Mouse (Mus musculus): ENCODE measurements around the gene Upk1b. TPM values are rescaled to one million over a fixed set of nuclear protein-coding genes. Genes with fewer than 3 reads are reported as not detected.

Gene Upk1b
- polyA plus RNA-seq, 1 experiment from 2014 or later: 0.56 TPM

GRCm38 (mm10) chr16:38760239-38760638 lies 39.9 kb downstream of the Upk1b start:
- Histone ChIP-seq H3K27ac (replicated peaks) (no peak overlapping the region), H3K4me3 (no peak overlapping the region), H3K4me2 (no peak overlapping the region), H3K9me3 (no peaks in the 10 kb centered on the region), H3K36me3 (peaks cover 33% of the 10 kb centered on the region), H3K4me1 (replicated peaks) (no peaks in the 10 kb centered on the region), H3K9ac (no peak overlapping the region), H3K27me3 (no peaks in the 10 kb centered on the region)
- WGBS: 95% methylated on average over 5 of the region's 5 CpGs
- ATAC-seq (ENCODE audit: low FRiP score, low read depth): no peak

GRCm38 (mm10) chr16:38758104-38758861 lies 41.8 kb downstream of the Upk1b start:
- Histone ChIP-seq H3K9me3 (no peaks in the 10 kb centered on the region), H3K27me3 (no peaks in the 10 kb centered on the region), H3K4me2 (no peak overlapping the region), H3K27ac (replicated peaks) (no peak overlapping the region), H3K4me1 (replicated peaks) (no peaks in the 10 kb centered on the region), H3K9ac (no peak overlapping the region), H3K36me3 (peaks cover 30% of the 10 kb centered on the region), H3K4me3 (no peak overlapping the region)
- WGBS: 91% methylated on average over 12 of the region's 12 CpGs
- ATAC-seq (ENCODE audit: low FRiP score, low read depth): no peak

- no peaks in the 10 kb centered on the region for H3K27me3 ChIP-seq
- H3K4me1 ChIP-seq (replicated peaks): 0 out of 2 replicates have a peak, but pooled peaks cover 4% of the 10 kb centered on the region
- ATAC-seq (ENCODE audit: low FRiP score, low read depth): no peak
- no peak overlapping the region for H3K4me3 ChIP-seq
- no peaks in the 10 kb centered on the region for H3K9me3 ChIP-seq
- no peak overlapping the region for H3K27ac ChIP-seq (replicated peaks)
- H3K9ac ChIP-seq: no peak overlapping the region
- peaks cover 34% of the 10 kb centered on the region for H3K36me3 ChIP-seq
- WGBS: 96% methylated on average over 19 of the region's 19 CpGs
- no peak overlapping the region for H3K4me2 ChIP-seq
Observed at GRCm38 (mm10) chr16:38757626-38758025, 42.5 kb downstream of the Upk1b start.

GRCm38 (mm10) chr16:38756572-38756971 lies 43.6 kb downstream of the Upk1b start:
- Histone ChIP-seq H3K4me3 (no peak overlapping the region), H3K27me3 (no peaks in the 10 kb centered on the region), H3K27ac (replicated peaks) (no peak overlapping the region), H3K4me1 (replicated peaks) (0 out of 2 replicates have a peak, but pooled peaks cover 4% of the 10 kb centered on the region), H3K9me3 (no peaks in the 10 kb centered on the region), H3K4me2 (no peak overlapping the region), H3K36me3 (peaks cover 34% of the 10 kb centered on the region), H3K9ac (no peak overlapping the region)
- 86% methylated on average over 4 of the region's 4 CpGs for WGBS
- no peak for ATAC-seq (ENCODE audit: low FRiP score, low read depth)

- H3K4me2 ChIP-seq: no peak overlapping the region
- H3K27me3 ChIP-seq: no peaks in the 10 kb centered on the region
- no peaks in the 10 kb centered on the region for H3K9me3 ChIP-seq
- H3K36me3 ChIP-seq: peaks cover 34% of the 10 kb centered on the region
- H3K9ac ChIP-seq: no peak overlapping the region
- H3K4me3 ChIP-seq: no peak overlapping the region
- H3K4me1 ChIP-seq (replicated peaks): 0 out of 2 replicates have a peak, but pooled peaks cover 4% of the 10 kb centered on the region
- H3K27ac ChIP-seq (replicated peaks): 0 out of 2 replicates have a peak overlapping the region, but pooled peaks have one; percentile 25
- 57% methylated on average over 5 of the region's 5 CpGs for WGBS
- ATAC-seq (ENCODE audit: low FRiP score, low read depth): no peak
Observed at GRCm38 (mm10) chr16:38756177-38756503, 44.0 kb downstream of the Upk1b start.

- no peaks in the 10 kb centered on the region for H3K27me3 ChIP-seq
- no peak overlapping the region for H3K4me2 ChIP-seq
- H3K27ac ChIP-seq (replicated peaks): 0 out of 2 replicates have a peak overlapping the region, but pooled peaks have one; percentile 25
- ATAC-seq (ENCODE audit: low FRiP score, low read depth): no peak
- no peaks in the 10 kb centered on the region for H3K9me3 ChIP-seq
- H3K4me3 ChIP-seq: no peak overlapping the region
- WGBS: 87% methylated on average over 7 of the region's 7 CpGs
- H3K36me3 ChIP-seq: peaks cover 32% of the 10 kb centered on the region
- H3K4me1 ChIP-seq (replicated peaks): 0 out of 2 replicates have a peak, but pooled peaks cover 4% of the 10 kb centered on the region
- no peak overlapping the region for H3K9ac ChIP-seq
Observed at GRCm38 (mm10) chr16:38755452-38756176, 44.5 kb downstream of the Upk1b start.

GRCm38 (mm10) chr16:38753631-38754030 lies 46.5 kb downstream of the Upk1b start:
- H3K27ac ChIP-seq (replicated peaks): no peak overlapping the region
- 0 out of 2 replicates have a peak, but pooled peaks cover 4% of the 10 kb centered on the region for H3K4me1 ChIP-seq (replicated peaks)
- H3K9ac ChIP-seq: no peak overlapping the region
- H3K27me3 ChIP-seq: no peaks in the 10 kb centered on the region
- H3K4me3 ChIP-seq: no peak overlapping the region
- H3K9me3 ChIP-seq: no peaks in the 10 kb centered on the region
- H3K36me3 ChIP-seq: peaks cover 27% of the 10 kb centered on the region
- WGBS: 75% methylated on average over 11 of the region's 11 CpGs
- ATAC-seq (ENCODE audit: low FRiP score, low read depth): no peak
- no peak overlapping the region for H3K4me2 ChIP-seq

- Histone ChIP-seq H3K9me3 (no peaks in the 10 kb centered on the region), H3K36me3 (peaks cover 10% of the 10 kb centered on the region; the same call in 1 of the 2 replicates), H3K4me2 (no peak overlapping the region), H3K9ac (no peak overlapping the region), H3K4me3 (no peak overlapping the region), H3K4me1 (replicated peaks) (0 out of 2 replicates have a peak, but pooled peaks cover 4% of the 10 kb centered on the region), H3K27me3 (no peaks in the 10 kb centered on the region), H3K27ac (replicated peaks) (no peak overlapping the region)
- WGBS: 90% methylated on average over 6 of the region's 6 CpGs
- no peak for ATAC-seq (ENCODE audit: low FRiP score, low read depth)
Observed at GRCm38 (mm10) chr16:38750803-38751202, 49.3 kb downstream of the Upk1b start.

- no peaks in the 10 kb centered on the region for H3K36me3 ChIP-seq
- H3K4me2 ChIP-seq: no peak overlapping the region
- WGBS: 85% methylated on average over 10 of the region's 10 CpGs
- no peak for ATAC-seq (ENCODE audit: low FRiP score, low read depth)
- no peak overlapping the region for H3K27ac ChIP-seq (replicated peaks)
- no peaks in the 10 kb centered on the region for H3K27me3 ChIP-seq
- no peak overlapping the region for H3K9ac ChIP-seq
- peaks cover 16% of the 10 kb centered on the region for H3K4me1 ChIP-seq (replicated peaks)
- no peaks in the 10 kb centered on the region for H3K9me3 ChIP-seq
- H3K4me3 ChIP-seq: no peak overlapping the region
Observed at GRCm38 (mm10) chr16:38743941-38744673, 56.0 kb downstream of the Upk1b start.

GRCm38 (mm10) chr16:38742659-38743131 lies 57.4 kb downstream of the Upk1b start:
- peak; percentile 74 for ATAC-seq (ENCODE audit: low FRiP score, low read depth)
- no peaks in the 10 kb centered on the region for H3K9me3 ChIP-seq
- H3K27me3 ChIP-seq: no peaks in the 10 kb centered on the region
- peak overlapping the region; percentile 96 for H3K9ac ChIP-seq
- H3K27ac ChIP-seq (replicated peaks): peak overlapping the region; percentile 89
- peak overlapping the region; percentile 95 for H3K4me2 ChIP-seq
- H3K4me3 ChIP-seq: peak overlapping the region; percentile 93
- H3K36me3 ChIP-seq: no peaks in the 10 kb centered on the region
- peaks cover 16% of the 10 kb centered on the region for H3K4me1 ChIP-seq (replicated peaks)
- under 1% methylated on average over 13 of the region's 13 CpGs for WGBS

- Histone ChIP-seq H3K4me1 (replicated peaks) (peaks cover 16% of the 10 kb centered on the region), H3K9ac (peak within 1 kb of the TSS; percentile 96), H3K27me3 (no peaks in the 10 kb centered on the region), H3K27ac (replicated peaks) (peak within 1 kb of the TSS; percentile 89), H3K4me3 (peak within 1 kb of the TSS; percentile 93), H3K36me3 (no peaks in the 10 kb centered on the region), H3K9me3 (no peaks in the 10 kb centered on the region), H3K4me2 (peak within 1 kb of the TSS; percentile 95)
- peak; percentile 97 for ATAC-seq (ENCODE audit: low FRiP score, low read depth)
- under 1% methylated on average over 51 of the region's 69 CpGs for WGBS
Observed at GRCm38 (mm10) chr16:38742113-38742658, 57.9 kb downstream of the Upk1b start, which contains the start of gene B4galt4. Gene B4galt4, plus strand, starts transcription at chr16:38742264.
